Mouse (Mus musculus): Measurements from ENCODE around the gene Bbc3. TPM values are rescaled to one million over a fixed set of nuclear protein-coding genes. Genes with fewer than 3 reads are reported as not detected.

The Bbc3 gene
- polyA plus RNA-seq, 1 experiment from 2014 or later, result 8.6 TPM

DNA sequence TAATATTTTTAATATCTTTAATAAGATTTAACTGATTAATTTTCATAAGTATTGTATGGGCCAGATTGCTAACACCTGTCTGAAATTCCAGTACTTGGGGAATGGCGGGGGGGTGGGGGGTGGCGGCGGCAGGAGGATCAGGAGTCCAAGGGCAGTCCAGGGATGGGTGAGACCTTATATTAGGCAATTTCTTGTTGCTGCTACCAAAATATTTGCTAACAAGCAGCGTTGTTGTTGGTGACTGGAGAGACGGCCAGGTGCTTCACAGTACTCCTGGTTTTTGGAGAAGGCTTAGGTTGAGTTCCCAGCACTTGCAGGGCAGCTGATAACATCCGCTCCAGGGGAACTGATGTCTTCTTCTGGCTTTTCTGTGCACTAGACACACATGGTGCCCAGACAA lies 12.3 kb downstream of the Bbc3 start:
- H3K9me3 ChIP-seq (ENCODE audit: control insufficient read depth, low read length), result no peaks in the 10 kb centered on the region
- peaks cover 10% of the 10 kb centered on the region for H3K36me3 ChIP-seq (ENCODE audit: control insufficient read depth, insufficient read depth, low read length)
- no peaks in the 10 kb centered on the region for H3K27me3 ChIP-seq (ENCODE audit: control insufficient read depth, insufficient read depth, low read length)
- no peak for ATAC-seq (ENCODE audit: low FRiP score, low TSS enrichment)
- H3K4me2 ChIP-seq (replicated peaks; ENCODE audit: low read depth, low read length), result no peak overlapping the region
- no peak overlapping the region for H3K27ac ChIP-seq (ENCODE audit: low read depth, low read length)
- 94% methylated on average over 6 of the region's 6 CpGs for WGBS
- H3K9ac ChIP-seq (ENCODE audit: low read depth, low read length), result no peak overlapping the region
- no peaks in the 10 kb centered on the region for H3K4me1 ChIP-seq (ENCODE audit: control insufficient read depth, insufficient read depth, low read length)
- H3K4me3 ChIP-seq (ENCODE audit: low read length), result no peak overlapping the region

DNA sequence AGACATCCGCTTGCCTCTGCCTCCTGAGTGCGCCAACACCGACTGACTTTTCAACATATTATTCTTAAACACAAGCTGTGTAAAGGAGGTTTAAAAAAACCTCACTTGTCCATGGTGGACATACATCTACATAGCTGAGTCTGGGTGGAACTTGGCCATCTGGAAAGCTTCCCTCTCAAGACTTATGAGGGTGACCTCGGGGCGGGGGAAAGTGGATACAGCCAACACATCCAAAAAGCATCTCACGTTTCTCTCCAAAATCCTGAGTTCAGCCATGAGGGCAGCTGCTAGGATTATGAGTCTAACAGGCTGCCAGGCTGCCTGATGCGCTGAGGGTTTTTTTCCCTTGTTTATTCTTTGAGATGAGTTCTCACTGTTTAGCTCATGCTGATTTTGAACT lies 16.5 kb downstream of the Bbc3 start:
- no peak overlapping the region for H3K27ac ChIP-seq (ENCODE audit: low read depth, low read length)
- H3K27me3 ChIP-seq (ENCODE audit: control insufficient read depth, insufficient read depth, low read length), result no peaks in the 10 kb centered on the region
- no peak for ATAC-seq (ENCODE audit: low FRiP score, low TSS enrichment)
- H3K9ac ChIP-seq (ENCODE audit: low read depth, low read length), result no peak overlapping the region
- no peak overlapping the region for H3K4me2 ChIP-seq (replicated peaks; ENCODE audit: low read depth, low read length)
- no peaks in the 10 kb centered on the region; the same call in 1 of the 2 replicates for H3K4me1 ChIP-seq (ENCODE audit: control insufficient read depth, insufficient read depth, low read length)
- 55% methylated on average over 7 of the region's 7 CpGs for WGBS
- peaks cover 43% of the 10 kb centered on the region for H3K36me3 ChIP-seq (ENCODE audit: control insufficient read depth, insufficient read depth, low read length)
- H3K9me3 ChIP-seq (ENCODE audit: control insufficient read depth, low read length), result no peaks in the 10 kb centered on the region
- H3K4me3 ChIP-seq (ENCODE audit: low read length), result no peak overlapping the region

DNA sequence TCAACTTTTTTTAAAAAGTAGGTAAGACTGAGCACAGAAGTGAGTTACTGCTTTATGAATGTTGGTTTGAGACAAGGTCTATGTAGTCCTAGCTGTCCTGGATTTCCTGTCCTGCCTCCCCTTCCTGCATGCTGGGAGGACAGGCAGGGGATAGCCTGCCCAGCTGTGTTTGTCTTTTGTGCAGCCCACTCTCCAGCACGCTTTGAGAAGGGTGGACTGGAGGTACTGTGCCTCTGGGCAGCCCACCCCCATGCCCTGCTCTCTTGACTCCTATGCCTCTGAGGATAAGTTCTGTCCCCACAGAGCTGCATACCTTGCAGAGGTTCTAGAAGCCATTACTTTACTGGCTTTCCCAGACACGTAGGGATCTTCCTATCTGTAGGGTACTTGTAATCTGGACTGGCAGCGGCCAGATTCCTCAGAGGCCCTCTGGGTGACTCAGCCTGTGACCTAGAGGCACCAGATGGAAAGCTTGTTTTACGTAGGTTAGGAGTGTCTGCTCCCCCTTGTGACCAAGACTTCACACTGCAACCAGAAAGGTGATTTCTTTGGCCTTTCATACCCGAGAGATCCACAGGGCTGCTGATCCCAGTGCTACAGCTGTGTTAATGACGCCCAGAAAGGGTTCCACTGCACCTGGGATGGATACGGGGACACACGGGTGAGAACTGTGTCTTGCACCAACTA lies 17.9 kb downstream of the Bbc3 start:
- WGBS, result 19% methylated on average over 8 of the region's 8 CpGs
- Histone ChIP-seq H3K27me3 (ENCODE audit: control insufficient read depth, insufficient read depth, low read length) (no peaks in the 10 kb centered on the region), H3K36me3 (ENCODE audit: control insufficient read depth, insufficient read depth, low read length) (peaks cover 53% of the 10 kb centered on the region), H3K4me2 (replicated peaks; ENCODE audit: low read depth, low read length) (no peak overlapping the region), H3K9me3 (ENCODE audit: control insufficient read depth, low read length) (no peaks in the 10 kb centered on the region), H3K9ac (ENCODE audit: low read depth, low read length) (no peak overlapping the region), H3K27ac (ENCODE audit: low read depth, low read length) (peak overlapping the region; percentile 30), H3K4me1 (ENCODE audit: control insufficient read depth, insufficient read depth, low read length) (no peaks in the 10 kb centered on the region; the same call in 1 of the 2 replicates), H3K4me3 (ENCODE audit: low read length) (no peak overlapping the region)
- peak; percentile 74 for ATAC-seq (ENCODE audit: low FRiP score, low TSS enrichment)

DNA sequence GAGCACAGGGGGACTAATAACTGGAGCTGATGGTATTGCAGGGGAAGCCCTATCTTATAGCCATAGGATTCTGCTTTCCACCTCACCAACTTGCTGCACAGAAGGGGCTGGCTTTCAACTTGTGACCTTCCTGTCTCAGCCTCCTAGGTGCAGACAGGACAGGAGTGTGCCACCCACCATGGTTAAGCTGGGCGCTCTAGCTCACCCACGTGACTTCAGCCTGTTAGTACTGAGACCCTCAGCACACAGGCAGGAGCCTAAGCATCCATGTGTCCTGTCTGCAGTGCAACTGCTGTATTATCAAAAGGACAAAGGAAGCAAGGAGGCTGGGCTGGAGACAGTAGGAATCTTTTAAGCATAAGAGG lies 18.4 kb downstream of the Bbc3 start:
- Histone ChIP-seq H3K27me3 (ENCODE audit: control insufficient read depth, insufficient read depth, low read length) (no peaks in the 10 kb centered on the region), H3K4me3 (ENCODE audit: low read length) (no peak overlapping the region), H3K4me1 (ENCODE audit: control insufficient read depth, insufficient read depth, low read length) (no peaks in the 10 kb centered on the region; the same call in 1 of the 2 replicates), H3K9me3 (ENCODE audit: control insufficient read depth, low read length) (no peaks in the 10 kb centered on the region), H3K4me2 (replicated peaks; ENCODE audit: low read depth, low read length) (no peak overlapping the region), H3K36me3 (ENCODE audit: control insufficient read depth, insufficient read depth, low read length) (peaks cover 53% of the 10 kb centered on the region), H3K27ac (ENCODE audit: low read depth, low read length) (peak overlapping the region; percentile 14; the same call in 1 of the 2 replicates), H3K9ac (ENCODE audit: low read depth, low read length) (no peak overlapping the region)
- ATAC-seq (ENCODE audit: low FRiP score, low TSS enrichment), result peak; percentile 29; the same call in 1 of the 2 replicates
- WGBS, result 92% methylated on average over 2 of the region's 2 CpGs

DNA sequence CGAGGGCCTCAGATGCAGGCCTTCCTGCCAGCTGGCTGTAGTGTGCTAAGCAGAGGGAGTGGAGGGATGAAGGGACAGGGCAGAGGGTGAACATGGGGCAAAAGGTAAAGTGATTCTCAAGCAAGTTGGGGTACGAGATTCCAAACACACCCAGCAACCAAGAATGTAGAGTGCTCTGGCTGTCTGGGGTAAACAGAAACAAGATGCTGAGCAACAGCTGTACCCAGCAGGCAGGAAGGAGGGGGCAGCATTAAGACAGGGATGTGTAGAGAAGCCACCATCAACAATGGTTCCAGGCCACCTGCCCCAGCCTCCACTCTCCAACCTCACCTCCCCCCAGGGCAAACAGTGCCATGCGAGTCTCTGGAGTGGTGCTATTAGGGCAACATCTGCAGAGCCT lies 21.0 kb downstream of the Bbc3 start:
- no peaks in the 10 kb centered on the region for H3K9me3 ChIP-seq (ENCODE audit: control insufficient read depth, low read length)
- no peak overlapping the region for H3K27ac ChIP-seq (ENCODE audit: low read depth, low read length)
- no peak overlapping the region for H3K9ac ChIP-seq (ENCODE audit: low read depth, low read length)
- 52% methylated on average over 3 of the region's 3 CpGs for WGBS
- H3K4me2 ChIP-seq (replicated peaks; ENCODE audit: low read depth, low read length), result no peak overlapping the region
- no peaks in the 10 kb centered on the region for H3K27me3 ChIP-seq (ENCODE audit: control insufficient read depth, insufficient read depth, low read length)
- peaks cover 64% of the 10 kb centered on the region for H3K36me3 ChIP-seq (ENCODE audit: control insufficient read depth, insufficient read depth, low read length)
- no peak overlapping the region for H3K4me3 ChIP-seq (ENCODE audit: low read length)
- no peak for ATAC-seq (ENCODE audit: low FRiP score, low TSS enrichment)
- no peaks in the 10 kb centered on the region; the same call in 1 of the 2 replicates for H3K4me1 ChIP-seq (ENCODE audit: control insufficient read depth, insufficient read depth, low read length)

DNA sequence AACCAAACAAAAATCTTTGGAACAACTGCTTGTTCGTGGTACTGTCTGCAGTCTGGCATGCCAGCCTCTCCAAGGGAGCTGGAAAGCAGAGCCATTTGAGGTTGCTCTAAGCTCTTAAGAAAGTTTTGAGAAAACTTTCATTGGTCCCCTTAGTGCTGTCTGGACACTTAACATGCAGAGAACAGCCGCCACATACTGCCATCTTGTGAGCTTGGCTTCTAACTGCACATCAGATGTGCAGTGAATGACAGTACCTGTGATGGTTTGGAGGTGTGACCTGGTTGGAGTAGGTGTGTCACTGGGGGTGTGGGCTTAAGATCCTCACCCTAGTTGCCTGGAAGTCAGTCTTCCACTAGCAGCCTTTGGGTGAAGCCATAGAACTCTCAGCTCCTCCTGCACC lies 29.5 kb downstream of the Bbc3 start:
- ATAC-seq (ENCODE audit: low FRiP score, low TSS enrichment), result no peak

DNA sequence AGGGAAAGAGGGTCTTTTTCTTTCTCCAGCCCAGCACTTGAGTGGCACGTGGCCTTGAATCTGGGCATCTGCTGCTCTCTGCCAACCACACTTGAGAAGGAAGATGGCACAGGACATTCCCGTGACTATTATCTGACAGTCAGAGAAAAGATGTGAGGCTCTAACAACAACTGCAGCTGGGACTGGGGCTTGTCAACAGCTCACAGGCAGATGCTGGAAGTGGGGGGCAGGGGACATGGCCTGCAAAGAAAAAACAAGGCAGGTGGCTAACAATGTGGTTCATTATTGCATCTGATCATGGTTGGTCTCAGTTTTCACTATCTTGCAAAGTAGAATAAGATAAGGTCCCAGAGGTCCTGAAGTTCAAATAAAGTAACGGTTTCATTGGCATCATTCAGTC lies 36.4 kb downstream of the Bbc3 start:
- Histone ChIP-seq H3K36me3 (ENCODE audit: control insufficient read depth, insufficient read depth, low read length) (peaks cover 54% of the 10 kb centered on the region), H3K27me3 (ENCODE audit: control insufficient read depth, insufficient read depth, low read length) (no peaks in the 10 kb centered on the region), H3K9ac (ENCODE audit: low read depth, low read length) (no peak overlapping the region), H3K27ac (ENCODE audit: low read depth, low read length) (no peak overlapping the region), H3K4me3 (ENCODE audit: low read length) (no peak overlapping the region), H3K4me2 (replicated peaks; ENCODE audit: low read depth, low read length) (no peak overlapping the region), H3K9me3 (ENCODE audit: control insufficient read depth, low read length) (no peaks in the 10 kb centered on the region), H3K4me1 (ENCODE audit: control insufficient read depth, insufficient read depth, low read length) (no peaks in the 10 kb centered on the region)
- ATAC-seq (ENCODE audit: low FRiP score, low TSS enrichment), result no peak
- 83% methylated on average over 3 of the region's 3 CpGs for WGBS

More for the DNA sequence above, 29.5 kb downstream of the Bbc3 start:
- WGBS, result 90% methylated on average over 2 of the region's 2 CpGs
- H3K4me3 ChIP-seq (ENCODE audit: low read length), result no peak overlapping the region
- no peak overlapping the region for H3K4me2 ChIP-seq (replicated peaks; ENCODE audit: low read depth, low read length)
- no peaks in the 10 kb centered on the region for H3K27me3 ChIP-seq (ENCODE audit: control insufficient read depth, insufficient read depth, low read length)
- no peak overlapping the region for H3K9ac ChIP-seq (ENCODE audit: low read depth, low read length)
- no peak overlapping the region for H3K27ac ChIP-seq (ENCODE audit: low read depth, low read length)
- no peaks in the 10 kb centered on the region for H3K4me1 ChIP-seq (ENCODE audit: control insufficient read depth, insufficient read depth, low read length)
- H3K9me3 ChIP-seq (ENCODE audit: control insufficient read depth, low read length), result no peaks in the 10 kb centered on the region
- H3K36me3 ChIP-seq (ENCODE audit: control insufficient read depth, insufficient read depth, low read length), result peaks cover 59% of the 10 kb centered on the region

DNA sequence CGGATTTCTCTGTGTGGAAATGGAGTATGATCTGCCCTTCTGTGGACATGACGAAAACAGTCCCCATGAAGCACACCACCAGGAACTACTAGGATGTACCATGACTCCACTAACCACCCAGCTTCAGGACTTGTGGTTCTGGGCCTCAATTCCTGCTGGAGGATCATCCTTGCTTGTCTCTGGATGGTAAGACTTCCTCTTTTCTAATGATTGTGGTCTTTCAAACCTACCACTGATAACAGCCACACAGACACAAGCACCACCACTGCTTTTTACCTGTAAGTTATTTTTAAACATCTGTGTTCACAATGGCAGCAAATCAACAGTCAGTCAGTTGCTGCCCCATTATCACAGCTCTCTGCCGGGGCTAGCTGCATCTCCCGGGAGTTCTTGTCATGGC lies 37.1 kb downstream of the Bbc3 start:
- WGBS, result 92% methylated on average over 4 of the region's 4 CpGs
- ATAC-seq (ENCODE audit: low FRiP score, low TSS enrichment), result no peak
- no peak overlapping the region for H3K27ac ChIP-seq (ENCODE audit: low read depth, low read length)
- peaks cover 54% of the 10 kb centered on the region for H3K36me3 ChIP-seq (ENCODE audit: control insufficient read depth, insufficient read depth, low read length)
- no peak overlapping the region for H3K9ac ChIP-seq (ENCODE audit: low read depth, low read length)
- H3K4me1 ChIP-seq (ENCODE audit: control insufficient read depth, insufficient read depth, low read length), result no peaks in the 10 kb centered on the region
- H3K9me3 ChIP-seq (ENCODE audit: control insufficient read depth, low read length), result no peaks in the 10 kb centered on the region
- no peaks in the 10 kb centered on the region for H3K27me3 ChIP-seq (ENCODE audit: control insufficient read depth, insufficient read depth, low read length)
- H3K4me3 ChIP-seq (ENCODE audit: low read length), result no peak overlapping the region
- H3K4me2 ChIP-seq (replicated peaks; ENCODE audit: low read depth, low read length), result no peak overlapping the region

DNA sequence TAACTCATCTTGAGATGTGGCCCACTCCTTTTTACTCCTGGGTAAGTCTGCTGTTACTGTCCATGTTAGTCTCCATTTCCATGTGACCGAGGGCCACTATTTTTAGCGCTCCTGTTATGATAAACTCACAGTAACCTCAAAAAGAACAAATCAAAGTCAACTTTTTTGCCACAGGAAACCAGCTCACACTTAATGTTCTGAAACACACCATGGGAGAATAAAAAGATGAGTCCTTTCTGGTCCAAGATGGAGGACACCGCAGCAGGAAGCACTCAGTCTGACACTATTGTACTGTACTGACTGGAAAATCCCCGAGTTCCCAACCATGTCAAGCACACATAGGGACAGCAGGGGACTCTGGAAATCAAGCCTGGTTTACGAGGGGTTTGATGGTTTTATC lies 41.8 kb downstream of the Bbc3 start:
- no peak overlapping the region for H3K4me3 ChIP-seq (ENCODE audit: low read length)
- ATAC-seq (ENCODE audit: low FRiP score, low TSS enrichment), result no peak
- WGBS, result 54% methylated on average over 5 of the region's 5 CpGs
- no peak overlapping the region for H3K27ac ChIP-seq (ENCODE audit: low read depth, low read length)
- H3K4me1 ChIP-seq (ENCODE audit: control insufficient read depth, insufficient read depth, low read length), result no peaks in the 10 kb centered on the region
- no peaks in the 10 kb centered on the region for H3K27me3 ChIP-seq (ENCODE audit: control insufficient read depth, insufficient read depth, low read length)
- no peak overlapping the region for H3K4me2 ChIP-seq (replicated peaks; ENCODE audit: low read depth, low read length)
- no peaks in the 10 kb centered on the region for H3K9me3 ChIP-seq (ENCODE audit: control insufficient read depth, low read length)
- H3K36me3 ChIP-seq (ENCODE audit: control insufficient read depth, insufficient read depth, low read length), result peaks cover 49% of the 10 kb centered on the region
- H3K9ac ChIP-seq (ENCODE audit: low read depth, low read length), result no peak overlapping the region

Data from kidney, embryonic 14.5 days (tissue).